Mouse (Mus musculus): ENCODE results near the gene Smim8.

Smim8 gene

DNA sequence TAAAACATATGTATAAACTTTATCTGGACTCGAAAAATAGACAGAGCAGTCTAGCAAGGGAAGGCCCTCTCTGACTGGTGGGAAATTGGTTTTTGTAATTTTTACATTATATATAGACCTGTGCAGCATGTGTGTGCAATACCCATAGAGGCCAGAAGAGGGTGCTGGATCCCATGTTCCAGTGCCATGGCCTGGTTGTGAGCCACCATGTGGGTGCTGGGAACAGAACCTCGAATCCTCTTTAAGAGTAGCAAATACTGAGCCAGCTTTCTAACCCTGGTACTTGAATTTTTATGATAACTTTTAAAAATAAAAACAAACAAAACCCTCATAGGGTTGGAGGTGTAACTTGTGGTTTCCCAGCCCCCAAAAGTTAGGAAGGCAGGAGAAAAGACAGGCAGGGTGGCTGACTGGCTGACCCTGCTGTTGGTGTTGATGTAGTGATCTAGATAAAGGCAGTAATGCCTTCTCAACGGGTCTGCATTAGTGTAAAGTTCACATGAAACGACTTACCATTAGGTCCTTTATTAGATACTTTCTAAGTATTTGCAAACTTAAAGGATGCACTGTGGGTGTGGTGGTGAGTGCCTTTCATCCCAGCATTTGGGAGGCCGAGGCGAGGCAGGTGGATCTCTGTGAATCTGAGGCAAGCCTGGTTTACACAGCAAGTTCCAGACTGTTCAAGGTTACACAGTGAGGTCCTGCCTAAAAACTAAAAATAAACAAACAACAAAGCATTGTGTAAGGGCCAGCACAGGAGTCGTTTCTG lies 57.9 kb downstream of the Smim8 start:
- in situ Hi-C loops (cut with MboI, MseI): no loop called here

GRCm38 (mm10) chr4:34719421-34719820 lies 58.8 kb downstream of the Smim8 start:
- in situ Hi-C loops (cut with MboI, MseI): no loop called here
